ENCODE assay signal across 22 mouse cellular contexts in the genomic region with DNA sequence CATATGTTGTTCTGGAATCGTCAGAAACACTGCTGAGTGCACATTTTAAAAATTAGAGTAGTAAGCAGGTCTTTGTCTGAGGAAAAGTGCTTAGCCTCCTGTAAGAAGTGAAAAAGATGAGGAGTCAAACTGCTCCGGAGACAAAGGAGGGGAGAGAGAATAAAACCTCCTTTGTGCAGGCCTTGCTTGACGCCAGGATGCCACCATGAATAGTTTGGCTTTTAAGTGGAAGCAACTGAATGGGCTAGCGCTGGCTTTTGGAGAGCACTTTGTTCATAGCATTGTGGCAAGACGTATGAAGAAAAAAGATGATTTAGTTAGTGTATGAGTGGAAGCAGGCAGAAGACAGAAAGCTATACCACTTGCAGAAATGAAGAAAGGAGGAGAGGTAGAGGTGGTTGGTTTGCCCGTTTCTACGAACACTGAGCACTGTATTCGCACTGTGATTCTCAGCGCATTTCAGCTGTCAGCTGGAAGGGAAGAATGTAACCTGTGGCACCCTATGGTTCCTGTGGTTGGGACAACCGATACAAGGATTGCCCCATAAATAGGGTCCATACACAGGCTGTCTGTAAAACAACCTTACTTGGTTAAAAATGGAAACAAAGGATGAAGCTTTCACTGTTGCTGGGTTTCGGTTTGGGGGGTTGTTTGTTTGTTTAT. TPM values are rescaled to one million over a fixed set of nuclear protein-coding genes. Genes with fewer than 3 reads are reported as not detected.
DNase-seq lines count a peak whose midpoint lies in the region; ATAC-seq and TF ChIP-seq lines count a peak whose summit lies in the region.
"Had no signal": no experiment of that assay in that cellular context is flagged by ENCODE, and none has a peak within 500 bp of the region (broad histone marks: within the 10 kb centered on the region; RNA-seq: fewer than 3 reads in every experiment).

No protein-coding gene starts in this region.

- WGBS in neural tube, embryonic 11.5 days, result 42% methylated on average over 11 of the region's 11 CpGs
- WGBS in forebrain, embryonic 13.5 days, result 11% methylated on average over 11 of the region's 11 CpGs
- WGBS in liver, postnatal 0 days (ENCODE audit: insufficient replicate concordance), result 79% methylated on average over 11 of the region's 11 CpGs

- H3K9me3 ChIP-seq in neural tube, embryonic 11.5 days (ENCODE audit: control insufficient read depth, low read length), result no peaks in the 10 kb centered on the region
- no peaks in the 10 kb centered on the region for H3K9me3 ChIP-seq in forebrain, embryonic 13.5 days (replicated peaks)
- no peaks in the 10 kb centered on the region for H3K9me3 ChIP-seq in liver, postnatal 0 days (ENCODE audit: low read length)
- H3K9me3 ChIP-seq: intestine, embryonic 15.5 days; kidney, embryonic 15.5 days; limb, embryonic 12.5 days had no signal

- no peak overlapping the region for H3K4me3 ChIP-seq in neural tube, embryonic 11.5 days (ENCODE audit: low read depth, low read length)
- H3K4me3 ChIP-seq in forebrain, embryonic 13.5 days, result no peak overlapping the region
- H3K4me3 ChIP-seq in liver, postnatal 0 days (ENCODE audit: low read depth, low read length), result no peak overlapping the region
- H3K4me3 ChIP-seq: erythroblast, embryonic 14.5 days; intestine, embryonic 15.5 days; kidney, embryonic 15.5 days; left cerebral cortex, adult 2 months; limb, embryonic 12.5 days had no signal

- TF ChIP-seq EP300 in liver, postnatal 0 days (IDR thresholded peaks at IDR 0.05; ENCODE audit: low read depth), result no peak

- ATAC-seq in neural tube, embryonic 11.5 days (ENCODE audit: insufficient read depth, low FRiP score, low TSS enrichment), result peak; percentile 53
- ATAC-seq in forebrain, embryonic 13.5 days, result peak; percentile 52; the same call in 1 of the 2 replicates
- no peak for ATAC-seq in liver, postnatal 0 days
- no peak for ATAC-seq in megakaryocyte, adult 5-6 weeks (ENCODE audit: poor library complexity, severe bottlenecking)
- ATAC-seq: intestine, embryonic 15.5 days had no signal

- H3K36me3 ChIP-seq in neural tube, embryonic 11.5 days (ENCODE audit: control insufficient read depth, insufficient read depth, low read length), result no peaks in the 10 kb centered on the region
- no peaks in the 10 kb centered on the region for H3K36me3 ChIP-seq in forebrain, embryonic 13.5 days (ENCODE audit: poor library complexity, severe bottlenecking)
- no peaks in the 10 kb centered on the region for H3K36me3 ChIP-seq in liver, postnatal 0 days (replicated peaks; ENCODE audit: insufficient read depth, low read length)
- H3K36me3 ChIP-seq: intestine, embryonic 15.5 days; kidney, embryonic 15.5 days; limb, embryonic 12.5 days had no signal

- no peak overlapping the region for H3K27ac ChIP-seq in neural tube, embryonic 11.5 days (ENCODE audit: low read depth, low read length)
- H3K27ac ChIP-seq in forebrain, embryonic 13.5 days, result no peak overlapping the region
- H3K27ac ChIP-seq in liver, postnatal 0 days (ENCODE audit: low read depth), result no peak overlapping the region
- H3K27ac ChIP-seq: intestine, embryonic 15.5 days; kidney, embryonic 15.5 days; limb, embryonic 12.5 days; liver, embryonic 14.5 days had no signal

- DNase-seq in neural tube, embryonic 11.5 days (ENCODE audit: low spot score), result peak; percentile 50
- DNase-seq in neural tube, embryonic 10.5 days (ENCODE audit: extremely low spot score, low spot score), result no peak
- DNase-seq in mesoderm, embryonic 11.5 days (ENCODE audit: low read depth, low spot score), result peak; percentile 34
- no peak for DNase-seq in liver, postnatal 0 days
- DNase-seq in frontal cortex, postnatal 25 days (ENCODE audit: low spot score in 2 of 2), result no peak
- DNase-seq: adrenal gland, postnatal 10 days; cerebellum, adult 2 months; heart, adult 18-20 months; heart, postnatal 10 days; lung, postnatal 10 days had no signal

- TF ChIP-seq CTCF in liver, postnatal 0 days (IDR thresholded peaks at IDR 0.05; ENCODE audit: low read depth), result no peak

- no peaks in the 10 kb centered on the region for H3K4me1 ChIP-seq in neural tube, embryonic 11.5 days (ENCODE audit: control insufficient read depth, insufficient read depth, low read length)
- peaks cover 23% of the 10 kb centered on the region for H3K4me1 ChIP-seq in forebrain, embryonic 13.5 days
- H3K4me1 ChIP-seq in liver, postnatal 0 days (ENCODE audit: insufficient read depth), result no peaks in the 10 kb centered on the region
- H3K4me1 ChIP-seq: intestine, embryonic 15.5 days; kidney, embryonic 15.5 days; limb, embryonic 12.5 days had no signal

- H3K4me2 ChIP-seq in neural tube, embryonic 11.5 days (ENCODE audit: low read depth), result no peak overlapping the region; the same call in 1 of the 2 replicates
- H3K4me2 ChIP-seq in forebrain, embryonic 13.5 days, result 0 out of 2 replicates have a peak overlapping the region, but pooled peaks have one; percentile 15
- H3K4me2 ChIP-seq in liver, postnatal 0 days (ENCODE audit: low read depth, low read length), result no peak overlapping the region
- H3K4me2 ChIP-seq: intestine, embryonic 15.5 days; kidney, embryonic 15.5 days; limb, embryonic 12.5 days had no signal

- no peaks in the 10 kb centered on the region for H3K27me3 ChIP-seq in neural tube, embryonic 11.5 days (ENCODE audit: control insufficient read depth, insufficient read depth, low read length)
- no peaks in the 10 kb centered on the region for H3K27me3 ChIP-seq in forebrain, embryonic 13.5 days
- no peaks in the 10 kb centered on the region for H3K27me3 ChIP-seq in liver, postnatal 0 days (ENCODE audit: insufficient read depth, low read length)
- H3K27me3 ChIP-seq: intestine, embryonic 15.5 days; kidney, embryonic 15.5 days; limb, embryonic 12.5 days had no signal

- H3K9ac ChIP-seq in neural tube, embryonic 11.5 days (ENCODE audit: low read length), result no peak overlapping the region
- H3K9ac ChIP-seq in forebrain, embryonic 13.5 days, result no peak overlapping the region
- no peak overlapping the region for H3K9ac ChIP-seq in liver, postnatal 0 days (replicated peaks)
- H3K9ac ChIP-seq: intestine, embryonic 15.5 days; kidney, embryonic 15.5 days; limb, embryonic 12.5 days; liver, embryonic 14.5 days had no signal

RNA-seq across cellular contexts. Expression of a gene that starts 42.8 kb away (rescaled TPM):
- polyA plus RNA-seq in neural tube, embryonic 11.5 days (2014; fragmentation: Nextera tagmentation; extraction: Ambion mirVana), result not detected in 2 replicates
- not detected in 2 replicates for polyA plus RNA-seq in forebrain, embryonic 13.5 days (2015; fragmentation: Nextera tagmentation; extraction: Ambion mirVana)
- 0.04 TPM in 1 of 2 replicates, not detected in the other for polyA plus RNA-seq in liver, postnatal 0 days (2015; fragmentation: Nextera tagmentation; extraction: Ambion mirVana)
- not detected in 2 replicates for total RNA-seq in megakaryocyte, adult 5-6 weeks (2015)
- not detected in 2 replicates for total RNA-seq in megakaryocyte, adult 5-6 weeks (2017)
- total RNA-seq: layer of hippocampus, adult 18-20 months had no signal
- polyA plus RNA-seq: cerebellum, adult 2 months; erythroblast, embryonic 14.5 days; intestine, embryonic 15.5 days; kidney, embryonic 15.5 days; limb, embryonic 12.5 days; liver, embryonic 14.5 days; urinary bladder, adult 2 months had no signal

RNA-seq across cellular contexts. Expression of a gene that starts 55.6 kb away (rescaled TPM):
- polyA plus RNA-seq in neural tube, embryonic 11.5 days (2014; fragmentation: Nextera tagmentation; extraction: Ambion mirVana), result not detected in 2 replicates
- polyA plus RNA-seq in forebrain, embryonic 13.5 days (2015; fragmentation: Nextera tagmentation; extraction: Ambion mirVana), result not detected in 2 replicates
- polyA plus RNA-seq in liver, postnatal 0 days (2015; fragmentation: Nextera tagmentation; extraction: Ambion mirVana), result not detected in 2 replicates
- not detected in 2 replicates for total RNA-seq in megakaryocyte, adult 5-6 weeks (2015)
- total RNA-seq in megakaryocyte, adult 5-6 weeks (2017), result not detected in 2 replicates
- total RNA-seq: adrenal gland, postnatal 10 days; ES-E14; heart, adult 18-20 months; heart, postnatal 10 days; layer of hippocampus, adult 18-20 months; left cerebral cortex, adult 2 months had no signal
- polyA plus RNA-seq: cerebellum, adult 2 months; cortical plate, adult 2 months; erythroblast, embryonic 14.5 days; intestine, embryonic 15.5 days; kidney, embryonic 15.5 days; limb, embryonic 12.5 days; liver, embryonic 14.5 days; urinary bladder, adult 2 months had no signal

Comparison
In these comparisons a context has a peak if more than half of its experiments do, and no peak if none do; other contexts are left out.
1. DNase-seq: peak in neural tube, embryonic 11.5 days (single experiment) and mesoderm, embryonic 11.5 days (single experiment); none in neural tube, embryonic 10.5 days (single experiment), liver, postnatal 0 days (single experiment) and frontal cortex, postnatal 25 days (0 of 2).
2. ATAC-seq: peak in neural tube, embryonic 11.5 days (single experiment) and forebrain, embryonic 13.5 days (single experiment); none in liver, postnatal 0 days (single experiment) and megakaryocyte, adult 5-6 weeks (single experiment).